In the genomic region with DNA sequence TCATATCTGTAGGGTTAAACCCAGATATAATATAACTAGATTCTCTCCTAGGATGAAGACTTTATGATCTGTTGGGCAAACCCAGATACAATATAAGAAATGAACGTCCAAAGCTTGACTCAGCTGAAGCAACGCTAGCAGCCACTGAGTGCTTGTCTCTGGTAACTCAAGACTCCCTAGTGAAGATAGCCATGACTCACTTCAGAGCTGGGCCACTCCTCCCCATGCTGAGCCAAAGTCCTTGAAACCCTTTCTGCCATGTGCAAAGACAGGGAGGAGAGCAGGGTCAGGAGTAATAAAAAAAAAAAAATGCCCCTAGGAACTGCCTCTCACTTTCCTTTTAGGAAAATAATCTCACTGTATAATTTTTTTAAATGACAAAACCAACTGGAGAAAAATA, we compare ENCODE assay signal across 10 mouse cellular contexts.
DNase-seq lines count a peak whose midpoint lies in the region; ATAC-seq and TF ChIP-seq lines count a peak whose summit lies in the region.
"Had no signal": no experiment of that assay in that cellular context is flagged by ENCODE, and none has a peak within 500 bp of the region (broad histone marks: within the 10 kb centered on the region; RNA-seq: fewer than 3 reads in every experiment).

No protein-coding gene starts in this region.

- H3K27me3 ChIP-seq in kidney, embryonic 14.5 days (ENCODE audit: control insufficient read depth, insufficient read depth, low read length) = no peaks in the 10 kb centered on the region
- H3K27me3 ChIP-seq in limb, embryonic 10.5 days (ENCODE audit: low read depth, poor library complexity, severe bottlenecking) = no peaks in the 10 kb centered on the region

- peak overlapping the region; percentile 84 for H3K27ac ChIP-seq in kidney, embryonic 14.5 days (ENCODE audit: low read depth, low read length)
- peak overlapping the region; percentile 71 for H3K27ac ChIP-seq in embryonic fibroblast, embryonic 13.5 days (ENCODE audit: insufficient read depth, low read length)
- peak overlapping the region; percentile 91 for H3K27ac ChIP-seq in limb, embryonic 10.5 days

- H3K9ac ChIP-seq in kidney, embryonic 14.5 days (ENCODE audit: low read depth, low read length) = no peak overlapping the region

- H3K36me3 ChIP-seq in kidney, embryonic 14.5 days (ENCODE audit: control insufficient read depth, insufficient read depth, low read length) = no peaks in the 10 kb centered on the region
- no peaks in the 10 kb centered on the region for H3K36me3 ChIP-seq in limb, embryonic 10.5 days

- H3K9me3 ChIP-seq in kidney, embryonic 14.5 days (ENCODE audit: control insufficient read depth, low read length) = no peaks in the 10 kb centered on the region
- H3K9me3 ChIP-seq in limb, embryonic 10.5 days (replicated peaks) = no peaks in the 10 kb centered on the region

- TF ChIP-seq CTCF in embryonic fibroblast, embryonic 13.5 days (IDR thresholded peaks at IDR 0.05; ENCODE audit: borderline replicate concordance, insufficient read depth, low read length) = no peak

- H3K4me3 ChIP-seq in kidney, embryonic 14.5 days (ENCODE audit: low read length) = no peak overlapping the region
- no peak overlapping the region for H3K4me3 ChIP-seq in embryonic fibroblast, embryonic 13.5 days (ENCODE audit: insufficient read depth, low read length)
- no peak overlapping the region for H3K4me3 ChIP-seq in limb, embryonic 10.5 days

- H3K4me1 ChIP-seq in kidney, embryonic 14.5 days (ENCODE audit: control insufficient read depth, insufficient read depth, low read length) = peaks cover 14% of the 10 kb centered on the region
- peaks cover 13% of the 10 kb centered on the region for H3K4me1 ChIP-seq in embryonic fibroblast, embryonic 13.5 days (ENCODE audit: control insufficient read depth, insufficient read depth, low read length)
- peaks cover 54% of the 10 kb centered on the region for H3K4me1 ChIP-seq in limb, embryonic 10.5 days

- no peak for TF ChIP-seq POLR2A in embryonic fibroblast, embryonic 13.5 days (IDR thresholded peaks at IDR 0.05; ENCODE audit: low read depth, low read length)

- ATAC-seq in kidney, embryonic 14.5 days (ENCODE audit: low FRiP score, low TSS enrichment) = no peak
- no peak for ATAC-seq in CD4-positive, CD25-positive, alpha-beta regulatory T cell, adult 4 months
- ATAC-seq in megakaryocyte progenitor cell, adult 5-6 weeks (replicated peaks; ENCODE audit: poor library complexity) = no peak

- no peak for DNase-seq in kidney, postnatal 14 days
- peak; percentile 82 for DNase-seq in adrenal gland, adult 8-10 months
- DNase-seq in limb, embryonic 10.5 days (ENCODE audit: low spot score) = no peak
- no peak for DNase-seq in right cerebral cortex, adult 2 months (ENCODE audit: low spot score in 2 of 2)
- DNase-seq: kidney, adult 2 months; liver had no signal

- no peak overlapping the region for H3K4me2 ChIP-seq in kidney, embryonic 14.5 days (replicated peaks; ENCODE audit: low read depth, low read length)

- 35% methylated on average over 2 of the region's 2 CpGs for WGBS in kidney, embryonic 14.5 days
- WGBS in limb, embryonic 10.5 days = 63% methylated on average over 2 of the region's 2 CpGs
